Mouse (Mus musculus): ENCODE measurements at regions not wholly inside any gene's neighbourhood (a gene's known extent, or its start where the extent isn't known, plus 50 kb on each side); places are given as distances from the start of the nearest gene placed in this dataset.

DNA sequence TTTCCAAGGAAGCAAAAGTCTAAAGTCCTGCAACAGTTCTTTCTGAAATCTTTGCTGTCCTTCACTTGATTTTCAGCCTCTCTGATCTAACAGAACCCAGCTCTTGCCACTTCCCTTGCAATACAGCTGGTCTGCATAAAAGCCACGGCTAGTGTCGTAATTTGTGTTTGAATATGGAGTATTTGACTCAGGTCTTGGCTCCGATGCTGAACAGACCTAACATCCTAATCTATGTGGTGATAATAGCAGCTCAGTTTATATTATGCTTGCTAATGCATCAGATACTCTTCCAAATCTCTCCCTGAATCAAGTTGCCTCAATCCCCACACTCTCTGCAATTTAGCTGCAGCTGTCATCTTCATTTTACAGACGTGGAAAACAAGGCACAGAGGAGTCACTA lies 109.5 kb upstream of the Nphp3 start:
- no peak for DNase-seq (ENCODE audit: low spot score)
- no peaks in the 10 kb centered on the region for H3K27me3 ChIP-seq (replicated peaks; ENCODE audit: control insufficient read depth, insufficient read depth, low read length)
- H3K4me1 ChIP-seq (replicated peaks; ENCODE audit: control insufficient read depth, insufficient read depth, low read length), result no peaks in the 10 kb centered on the region
- H3K27ac ChIP-seq (ENCODE audit: low read depth), result peak overlapping the region; percentile 33; the same call in 1 of the 2 replicates
- WGBS, result 21% methylated on average over 4 of the region's 4 CpGs
- no peaks in the 10 kb centered on the region for H3K9me3 ChIP-seq (ENCODE audit: control insufficient read depth, low read length)
- no peaks in the 10 kb centered on the region for H3K36me3 ChIP-seq (ENCODE audit: control insufficient read depth, insufficient read depth, low read length)
- ATAC-seq (replicated peaks; ENCODE audit: low FRiP score, low TSS enrichment, low read depth), result 0 out of 2 replicates have a peak, but pooled peaks have one; percentile 50
- H3K4me3 ChIP-seq (ENCODE audit: low read depth, low read length), result no peak overlapping the region
- H3K4me2 ChIP-seq (ENCODE audit: low read length), result no peak overlapping the region
- no peak overlapping the region for H3K9ac ChIP-seq (ENCODE audit: low read length)

DNA sequence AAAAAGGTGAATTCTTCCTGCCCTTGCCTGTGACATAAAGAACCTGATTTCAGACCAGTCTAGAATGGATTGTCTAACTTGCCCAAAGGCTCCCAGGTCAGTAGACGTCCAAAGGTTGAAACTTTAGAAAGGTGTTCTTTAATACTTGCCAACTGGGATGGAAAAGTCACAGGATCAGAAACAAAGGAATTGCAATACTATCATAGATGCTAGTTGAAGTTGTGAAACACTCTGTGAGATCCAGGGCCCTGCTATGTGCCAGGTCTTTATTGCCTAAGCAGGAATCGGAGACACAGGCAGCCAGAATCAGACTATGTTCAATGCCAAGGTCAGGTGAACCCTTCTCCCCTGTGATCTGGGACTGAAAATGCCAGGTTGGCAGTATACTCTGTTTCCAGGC lies 108.0 kb upstream of the Nphp3 start:
- Histone ChIP-seq H3K27me3 (replicated peaks; ENCODE audit: control insufficient read depth, insufficient read depth, low read length) (no peaks in the 10 kb centered on the region), H3K27ac (ENCODE audit: low read depth) (no peak overlapping the region), H3K4me2 (ENCODE audit: low read length) (no peak overlapping the region), H3K9me3 (ENCODE audit: control insufficient read depth, low read length) (no peaks in the 10 kb centered on the region), H3K4me1 (replicated peaks; ENCODE audit: control insufficient read depth, insufficient read depth, low read length) (no peaks in the 10 kb centered on the region), H3K4me3 (ENCODE audit: low read depth, low read length) (no peak overlapping the region), H3K36me3 (ENCODE audit: control insufficient read depth, insufficient read depth, low read length) (no peaks in the 10 kb centered on the region), H3K9ac (ENCODE audit: low read length) (no peak overlapping the region)
- ATAC-seq (replicated peaks; ENCODE audit: low FRiP score, low TSS enrichment, low read depth) (no peak), DNase-seq (ENCODE audit: low spot score) (no peak)
- 84% methylated on average over 2 of the region's 2 CpGs for WGBS

DNA sequence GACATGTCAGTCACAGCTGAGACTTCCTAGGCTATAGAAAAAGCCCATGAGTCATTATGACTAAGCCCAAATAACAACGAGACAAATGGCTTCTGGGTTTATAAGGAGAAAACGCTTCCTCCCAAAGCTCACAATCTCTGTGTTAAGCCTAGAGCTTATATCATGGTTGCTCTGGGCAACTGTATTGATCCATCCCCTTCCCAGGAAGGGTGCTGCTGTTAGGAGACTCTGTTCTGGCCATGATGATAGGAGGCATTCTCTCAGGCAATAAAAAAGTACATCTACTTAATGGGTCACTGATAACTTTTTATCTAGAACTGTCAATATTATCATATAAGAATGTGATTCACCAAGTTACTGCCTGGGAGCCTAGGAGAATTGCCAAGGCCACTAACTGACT lies 103.0 kb upstream of the Nphp3 start:
- ATAC-seq (replicated peaks; ENCODE audit: low FRiP score, low TSS enrichment, low read depth) (peak; percentile 94), DNase-seq (ENCODE audit: low spot score) (no peak)
- WGBS, result 55% methylated on average over 2 of the region's 2 CpGs

DNA sequence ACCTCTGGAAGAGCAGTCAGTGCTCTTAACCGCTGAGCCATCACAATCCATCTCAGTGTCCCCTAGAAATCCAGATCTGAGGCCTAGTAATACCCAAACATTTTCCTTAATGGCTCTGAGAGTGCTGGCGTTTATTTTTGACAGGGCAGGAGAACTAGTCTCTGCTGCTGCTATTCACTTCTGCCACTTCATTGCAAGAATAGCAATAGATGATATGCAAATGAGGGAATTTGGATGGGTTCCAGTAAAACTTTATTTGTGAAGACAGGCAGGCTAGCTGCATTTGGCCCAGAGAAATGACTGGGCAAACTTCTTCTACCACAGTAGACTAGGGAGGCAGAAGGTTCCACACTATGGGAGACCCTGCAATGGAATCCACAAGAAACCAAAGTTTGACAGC lies 91.0 kb upstream of the Nphp3 start:
- H3K4me3 ChIP-seq (ENCODE audit: low read depth, low read length), result no peak overlapping the region
- no peaks in the 10 kb centered on the region for H3K27me3 ChIP-seq (replicated peaks; ENCODE audit: control insufficient read depth, insufficient read depth, low read length)
- no peaks in the 10 kb centered on the region for H3K9me3 ChIP-seq (ENCODE audit: control insufficient read depth, low read length)
- no peak overlapping the region for H3K27ac ChIP-seq (ENCODE audit: low read depth)
- 73% methylated on average over 2 of the region's 2 CpGs for WGBS
- DNase-seq (ENCODE audit: low spot score) (no peak), ATAC-seq (replicated peaks; ENCODE audit: low FRiP score, low TSS enrichment, low read depth) (no peak)
- H3K9ac ChIP-seq (ENCODE audit: low read length), result no peak overlapping the region
- H3K36me3 ChIP-seq (ENCODE audit: control insufficient read depth, insufficient read depth, low read length), result no peaks in the 10 kb centered on the region
- H3K4me1 ChIP-seq (replicated peaks; ENCODE audit: control insufficient read depth, insufficient read depth, low read length), result no peaks in the 10 kb centered on the region
- H3K4me2 ChIP-seq (ENCODE audit: low read length), result no peak overlapping the region

More for the DNA sequence above, 103.0 kb upstream of the Nphp3 start:
- no peaks in the 10 kb centered on the region for H3K36me3 ChIP-seq (ENCODE audit: control insufficient read depth, insufficient read depth, low read length)
- no peaks in the 10 kb centered on the region for H3K4me1 ChIP-seq (replicated peaks; ENCODE audit: control insufficient read depth, insufficient read depth, low read length)
- H3K9me3 ChIP-seq (ENCODE audit: control insufficient read depth, low read length), result no peaks in the 10 kb centered on the region
- H3K4me2 ChIP-seq (ENCODE audit: low read length), result no peak overlapping the region
- no peak overlapping the region for H3K4me3 ChIP-seq (ENCODE audit: low read depth, low read length)
- H3K9ac ChIP-seq (ENCODE audit: low read length), result no peak overlapping the region
- no peaks in the 10 kb centered on the region for H3K27me3 ChIP-seq (replicated peaks; ENCODE audit: control insufficient read depth, insufficient read depth, low read length)
- H3K27ac ChIP-seq (ENCODE audit: low read depth), result no peak overlapping the region

DNA sequence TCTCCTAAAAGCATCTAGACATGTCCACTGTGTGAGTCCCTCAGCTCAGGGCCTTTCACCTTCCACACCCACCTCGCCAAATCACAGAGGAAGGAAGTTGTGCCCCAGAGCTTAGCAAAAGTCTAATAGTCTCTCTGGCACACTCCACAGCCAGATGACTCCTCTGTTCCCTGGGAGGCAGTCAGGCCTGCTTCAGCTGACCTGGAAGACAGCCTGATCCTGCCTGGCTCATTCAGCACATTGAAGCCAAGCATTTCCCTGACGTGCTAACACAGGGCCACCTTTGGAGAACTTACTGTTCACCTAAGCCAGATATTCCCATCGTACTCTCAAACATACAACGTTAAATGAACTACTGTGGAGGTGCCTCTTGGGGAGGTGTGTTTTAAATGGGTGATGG lies 87.2 kb upstream of the Nphp3 start:
- H3K27ac ChIP-seq (ENCODE audit: low read depth), result no peak overlapping the region

DNA sequence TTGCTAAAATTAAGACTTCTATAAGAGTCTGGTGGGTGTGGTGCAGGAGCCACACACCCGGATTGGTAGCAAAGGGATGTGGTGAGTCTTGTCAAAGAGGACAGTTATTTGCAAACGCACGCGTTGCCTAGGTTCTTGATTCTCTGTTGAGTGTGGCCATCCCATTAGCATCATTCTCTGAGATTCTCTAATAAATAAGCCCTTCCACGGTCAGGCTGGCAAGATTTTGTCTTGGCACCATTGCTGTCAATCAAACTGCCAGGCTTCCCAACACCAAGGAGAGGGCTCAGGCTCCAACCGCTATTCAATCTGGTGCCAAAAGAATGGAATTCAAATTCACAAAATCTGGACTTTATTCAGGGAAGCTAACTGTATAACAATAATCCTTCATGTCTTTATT lies 84.6 kb upstream of the Nphp3 start:
- no peak for DNase-seq (ENCODE audit: low spot score)
- Histone ChIP-seq H3K36me3 (ENCODE audit: control insufficient read depth, insufficient read depth, low read length) (no peaks in the 10 kb centered on the region), H3K4me1 (replicated peaks; ENCODE audit: control insufficient read depth, insufficient read depth, low read length) (no peaks in the 10 kb centered on the region), H3K9me3 (ENCODE audit: control insufficient read depth, low read length) (no peaks in the 10 kb centered on the region), H3K27me3 (replicated peaks; ENCODE audit: control insufficient read depth, insufficient read depth, low read length) (no peaks in the 10 kb centered on the region), H3K4me3 (ENCODE audit: low read depth, low read length) (no peak overlapping the region), H3K9ac (ENCODE audit: low read length) (no peak overlapping the region), H3K27ac (ENCODE audit: low read depth) (no peak overlapping the region), H3K4me2 (ENCODE audit: low read length) (no peak overlapping the region)
- ATAC-seq (replicated peaks; ENCODE audit: low FRiP score, low TSS enrichment, low read depth), result no peak
- 93% methylated on average over 6 of the region's 6 CpGs for WGBS

More for the DNA sequence above, 87.2 kb upstream of the Nphp3 start:
- Histone ChIP-seq H3K4me2 (ENCODE audit: low read length) (no peak overlapping the region), H3K4me3 (ENCODE audit: low read depth, low read length) (no peak overlapping the region), H3K9me3 (ENCODE audit: control insufficient read depth, low read length) (no peaks in the 10 kb centered on the region), H3K36me3 (ENCODE audit: control insufficient read depth, insufficient read depth, low read length) (no peaks in the 10 kb centered on the region), H3K9ac (ENCODE audit: low read length) (no peak overlapping the region), H3K4me1 (replicated peaks; ENCODE audit: control insufficient read depth, insufficient read depth, low read length) (no peaks in the 10 kb centered on the region), H3K27me3 (replicated peaks; ENCODE audit: control insufficient read depth, insufficient read depth, low read length) (no peaks in the 10 kb centered on the region)
- ATAC-seq (replicated peaks; ENCODE audit: low FRiP score, low TSS enrichment, low read depth) (no peak), DNase-seq (ENCODE audit: low spot score) (no peak)
- 88% methylated on average over 4 of the region's 4 CpGs for WGBS

DNA sequence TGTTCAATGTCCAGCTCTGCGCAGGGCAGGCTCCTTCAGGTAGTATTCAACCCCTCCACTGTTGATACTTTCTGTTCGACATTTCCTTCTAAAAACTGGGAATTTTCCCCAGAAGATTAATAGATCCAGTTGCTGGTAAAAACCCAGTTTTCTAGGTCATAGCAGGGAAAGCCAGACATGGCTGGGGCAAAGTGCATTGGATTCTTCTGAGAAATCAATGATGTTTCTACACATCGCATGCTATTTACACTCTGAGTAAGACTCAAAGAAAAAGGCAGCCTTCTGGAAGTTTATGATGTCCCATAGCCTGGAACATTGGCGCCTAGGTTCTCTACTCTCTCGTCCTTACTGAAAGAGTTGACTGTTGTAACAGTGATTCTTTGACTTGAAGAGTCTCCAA lies 80.0 kb upstream of the Nphp3 start:
- 93% methylated on average over 5 of the region's 5 CpGs for WGBS
- ATAC-seq (replicated peaks; ENCODE audit: low FRiP score, low TSS enrichment, low read depth) (no peak), DNase-seq (ENCODE audit: low spot score) (no peak)
- Histone ChIP-seq H3K4me2 (ENCODE audit: low read length) (no peak overlapping the region), H3K9me3 (ENCODE audit: control insufficient read depth, low read length) (no peaks in the 10 kb centered on the region), H3K27me3 (replicated peaks; ENCODE audit: control insufficient read depth, insufficient read depth, low read length) (no peaks in the 10 kb centered on the region), H3K9ac (ENCODE audit: low read length) (no peak overlapping the region), H3K4me3 (ENCODE audit: low read depth, low read length) (no peak overlapping the region), H3K27ac (ENCODE audit: low read depth) (no peak overlapping the region), H3K36me3 (ENCODE audit: control insufficient read depth, insufficient read depth, low read length) (no peaks in the 10 kb centered on the region), H3K4me1 (replicated peaks; ENCODE audit: control insufficient read depth, insufficient read depth, low read length) (no peaks in the 10 kb centered on the region)

DNA sequence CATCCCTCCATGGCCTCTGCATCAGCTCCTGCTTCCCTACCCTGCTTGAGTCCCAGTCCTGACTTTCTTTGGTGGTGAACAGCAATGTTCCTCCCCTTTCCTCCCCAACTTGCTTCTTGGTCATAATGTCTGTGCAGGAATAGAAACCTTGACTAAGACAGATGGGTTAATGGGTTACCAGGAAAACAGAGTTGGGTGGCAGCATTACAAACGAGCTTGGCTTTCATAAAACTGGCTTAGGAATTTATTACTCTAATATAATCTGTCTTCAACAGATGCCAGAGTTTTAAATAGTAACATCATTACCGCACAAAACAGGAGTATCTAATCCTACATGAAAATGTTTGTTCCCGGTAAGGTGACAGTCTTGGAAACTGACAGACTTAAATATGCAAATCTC lies 77.7 kb upstream of the Nphp3 start:
- no peaks in the 10 kb centered on the region for H3K27me3 ChIP-seq (replicated peaks; ENCODE audit: control insufficient read depth, insufficient read depth, low read length)
- H3K4me2 ChIP-seq (ENCODE audit: low read length), result no peak overlapping the region
- H3K27ac ChIP-seq (ENCODE audit: low read depth), result no peak overlapping the region
- H3K4me3 ChIP-seq (ENCODE audit: low read depth, low read length), result no peak overlapping the region
- no peak for DNase-seq (ENCODE audit: low spot score)
- no peaks in the 10 kb centered on the region for H3K4me1 ChIP-seq (replicated peaks; ENCODE audit: control insufficient read depth, insufficient read depth, low read length)
- H3K9ac ChIP-seq (ENCODE audit: low read length), result no peak overlapping the region
- 59% methylated on average over 3 of the region's 3 CpGs for WGBS
- no peak for ATAC-seq (replicated peaks; ENCODE audit: low FRiP score, low TSS enrichment, low read depth)
- H3K36me3 ChIP-seq (ENCODE audit: control insufficient read depth, insufficient read depth, low read length), result no peaks in the 10 kb centered on the region
- H3K9me3 ChIP-seq (ENCODE audit: control insufficient read depth, low read length), result no peaks in the 10 kb centered on the region

DNA sequence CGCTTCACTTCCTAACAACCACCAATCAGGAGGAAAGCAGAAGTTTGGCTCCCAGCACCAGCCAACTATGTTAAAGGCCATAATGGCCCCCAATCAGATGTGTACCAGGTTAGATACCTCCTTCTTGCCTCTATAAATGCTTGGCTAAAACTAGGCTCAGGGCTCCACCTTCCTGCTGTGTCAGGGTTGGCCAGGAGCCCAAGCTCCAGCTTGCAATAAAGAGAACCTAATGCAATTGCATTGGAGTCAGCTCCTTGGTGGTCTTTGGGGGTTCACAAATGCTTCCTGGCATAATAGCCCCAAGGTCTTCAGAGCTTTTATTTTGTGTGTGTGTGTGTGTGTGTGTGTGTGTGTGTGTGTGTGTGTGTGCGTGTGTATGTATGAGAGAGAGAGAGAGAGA lies 76.9 kb upstream of the Nphp3 start:
- DNase-seq (ENCODE audit: low spot score) (no peak), ATAC-seq (replicated peaks; ENCODE audit: low FRiP score, low TSS enrichment, low read depth) (no peak)
- Histone ChIP-seq H3K9me3 (ENCODE audit: control insufficient read depth, low read length) (no peaks in the 10 kb centered on the region), H3K27ac (ENCODE audit: low read depth) (no peak overlapping the region), H3K4me2 (ENCODE audit: low read length) (no peak overlapping the region), H3K4me3 (ENCODE audit: low read depth, low read length) (no peak overlapping the region), H3K36me3 (ENCODE audit: control insufficient read depth, insufficient read depth, low read length) (no peaks in the 10 kb centered on the region), H3K4me1 (replicated peaks; ENCODE audit: control insufficient read depth, insufficient read depth, low read length) (no peaks in the 10 kb centered on the region), H3K27me3 (replicated peaks; ENCODE audit: control insufficient read depth, insufficient read depth, low read length) (no peaks in the 10 kb centered on the region), H3K9ac (ENCODE audit: low read length) (no peak overlapping the region)
- WGBS, result 95% methylated on average over 2 of the region's 2 CpGs
